Mouse (Mus musculus) forebrain, embryonic 16.5 days (tissue): ENCODE results near the gene Fuom. TPM values are rescaled to one million over a fixed set of nuclear protein-coding genes. Genes with fewer than 3 reads are reported as not detected.

Source experiments
- polyA plus RNA-seq: library from polyadenylated mRNA; unstranded; fragments of >200 nt; fragmentation: Nextera tagmentation; extraction: Ambion mirVana; gene quantifications from 2 replicates; pipeline ENCODE4 v1.2.1, GENCODE M21; 2015

Gene Fuom
- polyA plus RNA-seq, 1 experiment from 2014 or later: 15.5 TPM

Other genes with a start within 250 kb of the Fuom start
- 4.0 and 7.7 TPM in 2 replicates for gene Kndc1, start 207.7 kb downstream of the Fuom start, polyA plus RNA-seq
- gene Utf1, start 158.7 kb downstream of the Fuom start, polyA plus RNA-seq: not detected in 2 replicates
- 0.62 and 0.87 TPM in 2 replicates for gene 6430531B16Rik, start 123.7 kb downstream of the Fuom start, polyA plus RNA-seq
- gene Adam8, start 109.9 kb downstream of the Fuom start, polyA plus RNA-seq: 3.3 and 4.7 TPM in 2 replicates
- 54.5 and 62.0 TPM in 2 replicates for gene Zfp511, start 66.0 kb downstream of the Fuom start, polyA plus RNA-seq
- 72.7 and 76.3 TPM in 2 replicates for gene Tubgcp2, start 65.8 kb downstream of the Fuom start, polyA plus RNA-seq
- 0.62 and 1.7 TPM in 2 replicates for gene Msx3, start 53.4 kb downstream of the Fuom start, polyA plus RNA-seq
- 116 and 179 TPM in 2 replicates for gene Caly, start 19.9 kb downstream of the Fuom start, polyA plus RNA-seq
- not detected in 2 replicates for gene Prap1, start 9.0 kb downstream of the Fuom start, polyA plus RNA-seq
- gene Paox, start 13.4 kb upstream of the Fuom start, polyA plus RNA-seq: 6.6 and 7.8 TPM in 2 replicates
- 107 and 119 TPM in 2 replicates for gene Echs1, start 14.0 kb upstream of the Fuom start, polyA plus RNA-seq
- 34.6 and 36.5 TPM in 2 replicates for gene Mtg1, start 35.1 kb upstream of the Fuom start, polyA plus RNA-seq
- gene Sprn, start 52.4 kb upstream of the Fuom start, polyA plus RNA-seq: 15.7 and 19.1 TPM in 2 replicates
- gene Olfr522, start 62.3 kb upstream of the Fuom start, polyA plus RNA-seq: not detected in 2 replicates
- not detected in 2 replicates for gene Olfr523, start 70.8 kb upstream of the Fuom start, polyA plus RNA-seq
- gene Olfr524, start 103.5 kb upstream of the Fuom start, polyA plus RNA-seq: not detected in 2 replicates
- not detected in 2 replicates for gene Cd163l1, start 115.8 kb upstream of the Fuom start, polyA plus RNA-seq
- not detected in 2 replicates for gene 5830411N06Rik, start 144.8 kb upstream of the Fuom start, polyA plus RNA-seq
- not detected in 2 replicates for gene Olfr525, start 218.4 kb upstream of the Fuom start, polyA plus RNA-seq
- gene Olfr527, start 231.6 kb upstream of the Fuom start, polyA plus RNA-seq: not detected in 2 replicates